ENCODE assay signal across 9 mouse cellular contexts in genomic region chr7:16892352-16892730, GRCm38 (mm10). TPM values are rescaled to one million over a fixed set of nuclear protein-coding genes. Genes with fewer than 3 reads are reported as not detected.
DNase-seq lines count a peak whose midpoint lies in the region; ATAC-seq and TF ChIP-seq lines count a peak whose summit lies in the region.
"Had no signal": no experiment of that assay in that cellular context is flagged by ENCODE, and none has a peak within 500 bp of the region (broad histone marks: within the 10 kb centered on the region; RNA-seq: fewer than 3 reads in every experiment).

No protein-coding gene starts in this region.

- no peak for TF ChIP-seq CTCF in CH12.LX (conservative IDR thresholded peaks at IDR 0.05 in 1 of 2, IDR thresholded peaks at IDR 0.05 in 1 of 2; ENCODE audit: low read depth in 2 of 2, low read length in 2 of 2)

- TF ChIP-seq POLR2A in CH12.LX (IDR thresholded peaks at IDR 0.05; ENCODE audit: low read depth, low read length): no peak

- 0 out of 2 replicates have a peak, but pooled peaks cover 5% of the 10 kb centered on the region for H3K9me3 ChIP-seq in heart, embryonic 12.5 days (replicated peaks)
- no peaks in the 10 kb centered on the region for H3K9me3 ChIP-seq in CH12.LX (replicated peaks; ENCODE audit: low read length)
- H3K9me3 ChIP-seq in forebrain, embryonic 14.5 days (replicated peaks; ENCODE audit: control insufficient read depth, low read length): no peaks in the 10 kb centered on the region
- no peaks in the 10 kb centered on the region for H3K9me3 ChIP-seq in liver, embryonic 15.5 days (replicated peaks)

- dilution Hi-C loops in CH12.LX (cut with MboI; ENCODE audit: extremely low pct_ligation_motif_present, extremely low pct_unique_long_range_greater_than_20kb, low sequenced_read_pairs): no loop called here

- no peak overlapping the region for H3K27ac ChIP-seq in heart, embryonic 12.5 days (ENCODE audit: poor library complexity, severe bottlenecking)
- no peak overlapping the region for H3K27ac ChIP-seq in CH12.LX (ENCODE audit: insufficient read depth, low read depth)
- no peak overlapping the region for H3K27ac ChIP-seq in forebrain, embryonic 14.5 days (ENCODE audit: low read depth, low read length)
- H3K27ac ChIP-seq in liver, embryonic 15.5 days (replicated peaks): no peak overlapping the region

- H3K27me3 ChIP-seq in heart, embryonic 12.5 days (replicated peaks): peaks cover 37% of the 10 kb centered on the region
- H3K27me3 ChIP-seq in CH12.LX (replicated peaks): peaks cover 6% of the 10 kb centered on the region
- peaks cover 13% of the 10 kb centered on the region; the same call in 1 of the 2 replicates for H3K27me3 ChIP-seq in forebrain, embryonic 14.5 days (replicated peaks; ENCODE audit: control insufficient read depth, insufficient read depth, low read length)
- peaks cover 83% of the 10 kb centered on the region for H3K27me3 ChIP-seq in liver, embryonic 15.5 days

- ATAC-seq in heart, embryonic 12.5 days (ENCODE audit: insufficient number of reproducible peaks, low FRiP score): no peak
- ATAC-seq in forebrain, embryonic 14.5 days: no peak
- ATAC-seq in liver, embryonic 15.5 days (ENCODE audit: insufficient read depth): no peak

- in situ Hi-C loops in CH12.LX (cut with MboI; ENCODE audit: low pct_ligation_motif_present, low pct_unique_long_range_greater_than_20kb, low sequenced_read_pairs): no loop called here

- peak overlapping the region; percentile 71 for H3K4me2 ChIP-seq in heart, embryonic 12.5 days
- peak overlapping the region; percentile 98; the same call in 1 of the 2 replicates for H3K4me2 ChIP-seq in CH12.LX (ENCODE audit: insufficient read depth, low read depth, poor library complexity, severe bottlenecking)
- peak overlapping the region; percentile 49; the same call in 1 of the 2 replicates for H3K4me2 ChIP-seq in forebrain, embryonic 14.5 days (ENCODE audit: low read length)
- peak overlapping the region; percentile 75 for H3K4me2 ChIP-seq in liver, embryonic 15.5 days

- H3K79me2 ChIP-seq in CH12.LX (replicated peaks; ENCODE audit: control insufficient read depth, extremely low read depth, insufficient read depth, poor library complexity, severe bottlenecking): no peaks in the 10 kb centered on the region

- H3K4me1 ChIP-seq in heart, embryonic 12.5 days (replicated peaks): peaks cover 45% of the 10 kb centered on the region
- H3K4me1 ChIP-seq in CH12.LX (ENCODE audit: control insufficient read depth in 1 of 2, insufficient read depth in 2 of 2): peaks cover 11 to 36% of the 10 kb centered on the region in 2 experiments
- H3K4me1 ChIP-seq in forebrain, embryonic 14.5 days (ENCODE audit: control insufficient read depth, insufficient read depth, low read length): peaks cover 19% of the 10 kb centered on the region
- H3K4me1 ChIP-seq in liver, embryonic 15.5 days (replicated peaks): peaks cover 25% of the 10 kb centered on the region

- no peak for DNase-seq in heart, adult 8-10 months (ENCODE audit: low spot score)
- no peak for DNase-seq in CH12.LX (ENCODE audit: extremely low read depth)
- no peak for DNase-seq in forebrain, embryonic 14.5 days (ENCODE audit: low spot score)
- DNase-seq in urinary bladder, adult 2 months (ENCODE audit: low spot score): no peak
- DNase-seq in cerebellum, adult 9-11 months: no peak
- DNase-seq in layer of hippocampus, adult 8-10 months (ENCODE audit: low spot score in 2 of 2): no peak

- TF ChIP-seq RAD21 in CH12.LX (IDR thresholded peaks at IDR 0.05; ENCODE audit: low read depth, low read length): no peak

- 43% methylated on average over 9 of the region's 9 CpGs for WGBS in heart, embryonic 12.5 days
- 54% methylated on average over 9 of the region's 9 CpGs for WGBS in forebrain, embryonic 14.5 days
- 31% methylated on average over 9 of the region's 9 CpGs for WGBS in liver, embryonic 15.5 days (ENCODE audit: insufficient replicate concordance)

- peak overlapping the region; percentile 27; the same call in 1 of the 2 replicates for H3K9ac ChIP-seq in heart, embryonic 12.5 days
- no peak overlapping the region for H3K9ac ChIP-seq in CH12.LX (ENCODE audit: insufficient read depth, low read depth)
- no peak overlapping the region for H3K9ac ChIP-seq in forebrain, embryonic 14.5 days (ENCODE audit: low read length)
- H3K9ac ChIP-seq in liver, embryonic 15.5 days: no peak overlapping the region

- peak overlapping the region; percentile 35 for H3K4me3 ChIP-seq in heart, embryonic 12.5 days
- H3K4me3 ChIP-seq in CH12.LX (replicated peaks in 1 of 3; ENCODE audit: low read depth in 2 of 3, low read length in 2 of 3, poor library complexity in 1 of 3): no peak overlapping the region
- no peak overlapping the region for H3K4me3 ChIP-seq in forebrain, embryonic 14.5 days (ENCODE audit: low read depth, low read length)
- no peak overlapping the region for H3K4me3 ChIP-seq in liver, embryonic 15.5 days (replicated peaks)

- TF ChIP-seq EP300 in CH12.LX (IDR thresholded peaks at IDR 0.05; ENCODE audit: low read length): no peak

- peaks cover 19% of the 10 kb centered on the region for H3K36me3 ChIP-seq in heart, embryonic 12.5 days
- H3K36me3 ChIP-seq in CH12.LX (replicated peaks in 1 of 2; ENCODE audit: control insufficient read depth in 1 of 2, insufficient read depth in 1 of 2, low read length in 1 of 2): peaks cover 0 to 9% of the 10 kb centered on the region in 2 experiments
- H3K36me3 ChIP-seq in forebrain, embryonic 14.5 days (ENCODE audit: control insufficient read depth, insufficient read depth, low read length): 0 out of 2 replicates have a peak, but pooled peaks cover 3% of the 10 kb centered on the region
- no peaks in the 10 kb centered on the region for H3K36me3 ChIP-seq in liver, embryonic 15.5 days (replicated peaks)

TF ChIP-seq in CH12.LX, 34 proteins besides CTCF, POLR2A, EP300 and RAD21 (continues in another document):
- TF ChIP-seq ETS1 (conservative IDR thresholded peaks at IDR 0.05; ENCODE audit: low read depth, low read length) (no peak), JUN (IDR thresholded peaks at IDR 0.05; ENCODE audit: insufficient read depth, low read depth, low read length) (no peak), NRF1 (IDR thresholded peaks at IDR 0.05; ENCODE audit: low read depth, low read length) (no peak), KAT2A (IDR thresholded peaks at IDR 0.05; ENCODE audit: insufficient replicate concordance, low read length) (no peak), ZC3H11A (IDR thresholded peaks at IDR 0.05; ENCODE audit: low read depth, low read length) (no peak)

RNA-seq across cellular contexts. Expression of gene Gng8, which starts 0.8 kb away (rescaled TPM):
- polyA plus RNA-seq in heart, embryonic 12.5 days (2016; fragmentation: Nextera tagmentation; extraction: Ambion mirVana): 2.3 and 4.3 TPM in 2 replicates
- total RNA-seq in heart, adult 8-10 months (2022): 1 to 10 TPM; 1.0 to 1.5 (median 1.1) TPM
- total RNA-seq in CH12.LX (2012; rRNA removed) (0.25 TPM in 1 of 2 replicates, not detected in the other), CH12.LX (2014; rRNA removed) (not detected in 2 replicates)
- polyA plus RNA-seq in CH12.LX (2012; ENCODE audit: insufficient read length, low read depth): 2.4 and 2.5 TPM in 2 replicates
- polyA plus RNA-seq in forebrain, embryonic 14.5 days (2014; fragmentation: Nextera tagmentation; extraction: Ambion mirVana): 9.8 and 11.0 TPM in 2 replicates
- polyA plus RNA-seq in liver, embryonic 15.5 days (2015; fragmentation: Nextera tagmentation; extraction: Ambion mirVana): 0.13 TPM in 2 replicates
- 26.7 and 27.5 TPM in 2 replicates for polyA plus RNA-seq in urinary bladder, adult 2 months (2012; rRNA removed)
- 1 to 10 TPM; 1.3 to 3.4 (median 2.5) TPM for total RNA-seq in layer of hippocampus, adult 8-10 months (2022)
- total RNA-seq: liver, adult 2 months had no signal

RNA-seq across cellular contexts. Expression of gene Ptgir, which starts 13.9 kb away (rescaled TPM):
- polyA plus RNA-seq in heart, embryonic 12.5 days (2016; fragmentation: Nextera tagmentation; extraction: Ambion mirVana): 0.28 and 0.34 TPM in 2 replicates
- 1 to 10 TPM; 1.9 to 3.5 (median 3.1) TPM for total RNA-seq in heart, adult 8-10 months (2022)
- 7.0 and 7.5 TPM in 2 replicates for total RNA-seq in CH12.LX (2012; rRNA removed)
- total RNA-seq in CH12.LX (2014; rRNA removed): 2.7 and 3.8 TPM in 2 replicates
- 31.1 and 33.3 TPM in 2 replicates for polyA plus RNA-seq in CH12.LX (2012; ENCODE audit: insufficient read length, low read depth)
- 0.12 and 0.22 TPM in 2 replicates for polyA plus RNA-seq in forebrain, embryonic 14.5 days (2014; fragmentation: Nextera tagmentation; extraction: Ambion mirVana)
- polyA plus RNA-seq in liver, embryonic 15.5 days (2015; fragmentation: Nextera tagmentation; extraction: Ambion mirVana): 1.2 TPM in 2 replicates
- polyA plus RNA-seq in urinary bladder, adult 2 months (2012; rRNA removed): 3.9 and 5.1 TPM in 2 replicates
- total RNA-seq in layer of hippocampus, adult 8-10 months (2022): not detected

RNA-seq across cellular contexts. Expression of gene Dact3, which starts 17.2 kb away (rescaled TPM):
- polyA plus RNA-seq in heart, embryonic 12.5 days (2016; fragmentation: Nextera tagmentation; extraction: Ambion mirVana): 14.3 and 15.2 TPM in 2 replicates
- 1 to 10 TPM; 8.0 to 9.5 (median 8.6) TPM for total RNA-seq in heart, adult 8-10 months (2022)
- total RNA-seq in CH12.LX (2012; rRNA removed): 2.9 and 3.5 TPM in 2 replicates
- 4.0 and 5.1 TPM in 2 replicates for total RNA-seq in CH12.LX (2014; rRNA removed)
- 9.2 and 12.0 TPM in 2 replicates for polyA plus RNA-seq in CH12.LX (2012; ENCODE audit: insufficient read length, low read depth)
- 3.5 and 4.4 TPM in 2 replicates for polyA plus RNA-seq in forebrain, embryonic 14.5 days (2014; fragmentation: Nextera tagmentation; extraction: Ambion mirVana)
- polyA plus RNA-seq in liver, embryonic 15.5 days (2015; fragmentation: Nextera tagmentation; extraction: Ambion mirVana): 0.14 and 0.17 TPM in 2 replicates
- polyA plus RNA-seq in urinary bladder, adult 2 months (2012; rRNA removed): 61.5 and 82.9 TPM in 2 replicates
- 100 to 1,000 TPM; 142 to 151 (median 149) TPM for total RNA-seq in layer of hippocampus, adult 8-10 months (2022)

RNA-seq across cellular contexts. Expression of gene Calm3, which starts 31.6 kb away (rescaled TPM):
- 83.6 and 95.0 TPM in 2 replicates for polyA plus RNA-seq in heart, embryonic 12.5 days (2016; fragmentation: Nextera tagmentation; extraction: Ambion mirVana)
- 100 to 1,000 TPM; 153 to 208 (median 191) TPM for total RNA-seq in heart, adult 8-10 months (2022)
- total RNA-seq in CH12.LX (2012; rRNA removed) (312 and 326 TPM in 2 replicates), CH12.LX (2014; rRNA removed) (277 and 294 TPM in 2 replicates)
- 623 and 775 TPM in 2 replicates for polyA plus RNA-seq in CH12.LX (2012; ENCODE audit: insufficient read length, low read depth)
- polyA plus RNA-seq in forebrain, embryonic 14.5 days (2014; fragmentation: Nextera tagmentation; extraction: Ambion mirVana): 473 and 491 TPM in 2 replicates
- 79.0 and 83.9 TPM in 2 replicates for polyA plus RNA-seq in liver, embryonic 15.5 days (2015; fragmentation: Nextera tagmentation; extraction: Ambion mirVana)
- polyA plus RNA-seq in urinary bladder, adult 2 months (2012; rRNA removed): 182 and 223 TPM in 2 replicates
- 1,000 to 10,000 TPM; 1,722 to 2,104 (median 1,900) TPM for total RNA-seq in layer of hippocampus, adult 8-10 months (2022)

RNA-seq across cellular contexts. Expression of gene Prkd2, which starts 49.6 kb away (rescaled TPM):
- 10.8 and 11.8 TPM in 2 replicates for polyA plus RNA-seq in heart, embryonic 12.5 days (2016; fragmentation: Nextera tagmentation; extraction: Ambion mirVana)
- 10 to 100 TPM; 13.1 to 16.7 (median 14.8) TPM for total RNA-seq in heart, adult 8-10 months (2022)
- total RNA-seq in CH12.LX (2012; rRNA removed) (18.0 and 18.7 TPM in 2 replicates), CH12.LX (2014; rRNA removed) (8.6 and 9.8 TPM in 2 replicates)
- polyA plus RNA-seq in CH12.LX (2012; ENCODE audit: insufficient read length, low read depth): 32.2 and 39.0 TPM in 2 replicates
- 4.5 and 6.7 TPM in 2 replicates for polyA plus RNA-seq in forebrain, embryonic 14.5 days (2014; fragmentation: Nextera tagmentation; extraction: Ambion mirVana)
- 3.2 and 3.8 TPM in 2 replicates for polyA plus RNA-seq in liver, embryonic 15.5 days (2015; fragmentation: Nextera tagmentation; extraction: Ambion mirVana)
- 19.2 and 24.4 TPM in 2 replicates for polyA plus RNA-seq in urinary bladder, adult 2 months (2012; rRNA removed)
- 1 to 10 TPM; 5.6 to 7.8 (median 6.6) TPM for total RNA-seq in layer of hippocampus, adult 8-10 months (2022)
